25 mouse cellular contexts compared by ENCODE assay signal in the genomic region with DNA sequence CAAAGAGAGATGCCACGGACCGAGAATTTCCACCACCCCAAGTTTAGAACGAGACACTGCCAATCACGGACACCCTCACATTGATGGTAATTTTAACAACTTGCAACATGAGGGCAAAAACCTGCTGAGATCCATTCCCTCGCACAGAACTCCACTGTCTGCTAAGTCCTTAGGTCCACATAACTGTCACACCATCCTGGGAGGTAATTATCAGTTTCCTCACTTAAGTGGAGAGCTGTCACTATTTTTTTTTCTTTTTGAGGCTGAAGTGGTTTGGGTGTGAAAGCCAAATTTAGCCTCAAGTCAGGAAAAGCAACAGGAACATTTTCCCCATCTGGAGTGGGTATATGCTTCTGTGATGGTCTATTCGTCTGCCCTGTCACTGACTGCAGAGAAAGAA.
A peak's percentile ranks its signal among the peaks of the same experiment; 100 is the strongest.
DNase-seq lines count a peak whose midpoint lies in the region; ATAC-seq and TF ChIP-seq lines count a peak whose summit lies in the region.
"Had no signal": no experiment of that assay in that cellular context is flagged by ENCODE, and none has a peak within 500 bp of the region (broad histone marks: within the 10 kb centered on the region; RNA-seq: fewer than 3 reads in every experiment).

No protein-coding gene starts in this region.

- no peak for TF ChIP-seq CTCF in liver, postnatal 0 days (IDR thresholded peaks at IDR 0.05; ENCODE audit: low read depth)

- H3K36me3 ChIP-seq in heart, embryonic 12.5 days: peaks cover 4% of the 10 kb centered on the region; the same call in 1 of the 2 replicates
- H3K36me3 ChIP-seq in liver, postnatal 0 days (replicated peaks; ENCODE audit: insufficient read depth, low read length): no peaks in the 10 kb centered on the region
- H3K36me3 ChIP-seq: embryonic facial prominence, embryonic 13.5 days; G1E; liver, embryonic 12.5 days; midbrain, embryonic 12.5 days had no signal

- no peaks in the 10 kb centered on the region for H3K27me3 ChIP-seq in heart, embryonic 12.5 days (replicated peaks)
- no peaks in the 10 kb centered on the region for H3K27me3 ChIP-seq in liver, postnatal 0 days (ENCODE audit: insufficient read depth, low read length)
- H3K27me3 ChIP-seq: embryonic facial prominence, embryonic 13.5 days; liver, embryonic 12.5 days; midbrain, embryonic 12.5 days had no signal

- DNase-seq in frontal cortex, postnatal 14 days (ENCODE audit: low spot score in 2 of 2): no peak
- DNase-seq in heart, postnatal 4 days: no peak
- no peak for DNase-seq in liver, postnatal 0 days
- no peak for DNase-seq in liver
- DNase-seq in layer of hippocampus, adult 9-10 months (ENCODE audit: low spot score): no peak
- DNase-seq: adrenal gland, adult 8-10 months; cerebellum, adult 11-12 months; cerebellum, adult 9-11 months; gastrocnemius, postnatal 25 days; kidney, adult 11 months; kidney, postnatal 14 days; lung, adult 18-20 months; lung, postnatal 4 days; thymus, postnatal 4 days had no signal

- H3K9me3 ChIP-seq in heart, embryonic 12.5 days (replicated peaks): no peaks in the 10 kb centered on the region
- no peaks in the 10 kb centered on the region for H3K9me3 ChIP-seq in liver, postnatal 0 days (ENCODE audit: low read length)
- H3K9me3 ChIP-seq: embryonic facial prominence, embryonic 13.5 days; G1E; liver, embryonic 12.5 days; midbrain, embryonic 12.5 days had no signal

- H3K4me3 ChIP-seq in heart, embryonic 12.5 days: no peak overlapping the region
- no peak overlapping the region for H3K4me3 ChIP-seq in liver, postnatal 0 days (ENCODE audit: low read depth, low read length)
- H3K4me3 ChIP-seq: embryonic facial prominence, embryonic 13.5 days; erythroblast, embryonic 14.5 days; liver, embryonic 12.5 days; megakaryocyte, embryonic 14.5 days; midbrain, embryonic 12.5 days had no signal

- H3K27ac ChIP-seq in heart, embryonic 12.5 days (ENCODE audit: poor library complexity, severe bottlenecking): peak overlapping the region; percentile 87
- H3K27ac ChIP-seq in liver, postnatal 0 days (ENCODE audit: low read depth): peak overlapping the region; percentile 49; the same call in 1 of the 2 replicates
- H3K27ac ChIP-seq: embryonic facial prominence, embryonic 13.5 days; hindbrain, embryonic 14.5 days; liver, embryonic 12.5 days; midbrain, embryonic 12.5 days had no signal

- TF ChIP-seq EP300 in liver, postnatal 0 days (IDR thresholded peaks at IDR 0.05; ENCODE audit: low read depth): no peak

- peak; percentile 71 for ATAC-seq in frontal cortex, adult (ENCODE audit: low TSS enrichment)
- no peak for ATAC-seq in heart, embryonic 12.5 days (ENCODE audit: insufficient number of reproducible peaks, low FRiP score)
- ATAC-seq in liver, postnatal 0 days: no peak
- ATAC-seq: inflammation-experienced regulatory T-cells, adult 6 months; liver, embryonic 12.5 days; lung, postnatal 0 days had no signal

- peaks cover 52% of the 10 kb centered on the region for H3K4me1 ChIP-seq in heart, embryonic 12.5 days (replicated peaks)
- peaks cover 14% of the 10 kb centered on the region; the same call in 1 of the 2 replicates for H3K4me1 ChIP-seq in liver, postnatal 0 days (ENCODE audit: insufficient read depth)
- H3K4me1 ChIP-seq: liver, embryonic 12.5 days; megakaryocyte, embryonic 14.5 days had no signal

- WGBS in heart, embryonic 12.5 days: 38% methylated on average over 6 of the region's 6 CpGs
- WGBS in liver, postnatal 0 days (ENCODE audit: insufficient replicate concordance): 66% methylated on average over 6 of the region's 6 CpGs

- no peak overlapping the region for H3K9ac ChIP-seq in heart, embryonic 12.5 days
- H3K9ac ChIP-seq in liver, postnatal 0 days (replicated peaks): no peak overlapping the region
- H3K9ac ChIP-seq: embryonic facial prominence, embryonic 13.5 days; hindbrain, embryonic 14.5 days; liver, embryonic 12.5 days; midbrain, embryonic 12.5 days had no signal

- no peak overlapping the region for H3K4me2 ChIP-seq in heart, embryonic 12.5 days
- no peak overlapping the region for H3K4me2 ChIP-seq in liver, postnatal 0 days (ENCODE audit: low read depth, low read length)
- H3K4me2 ChIP-seq: embryonic facial prominence, embryonic 13.5 days; hindbrain, embryonic 14.5 days; liver, embryonic 12.5 days; midbrain, embryonic 12.5 days had no signal
